Mouse (Mus musculus) liver, embryonic 14.5 days (tissue): ENCODE measurements at regions not wholly inside any gene's neighbourhood (a gene's known extent, or its start where the extent isn't known, plus 50 kb on each side); places are given as distances from the start of the nearest gene placed in this dataset.
A peak's percentile ranks its signal among the peaks of the same experiment; 100 is the strongest.

ENCODE experiments used
- ATAC-seq: fragments of 200-750 bp; cut with Nextera tagmentation; 2 replicates; pipeline ENCODE4 v1.8.0; 2017; ENCODE audit warnings: moderate number of reproducible peaks, mild to moderate bottlenecking, moderate library complexity; ENCODE audit not compliant: insufficient read depth
- DNase-seq, 3 experiments: peaks; one replicate each; pipeline ENCODE4 v3.0.0-alpha.2; 2012 to 2013; ENCODE audit warnings: low read depth in 3 of 3, low spot score in 3 of 3
- H3K27ac ChIP-seq: fragments of 300-500 bp; sonication (generic); 2 replicates; pipeline ENCODE4 v1.5.1; 2014; ENCODE audit warnings: moderate library complexity, mild to moderate bottlenecking, control low read depth, inconsistent platforms
- H3K27me3 ChIP-seq: fragments of 300-500 bp; sonication (generic); 2 replicates; pipeline ENCODE4 v1.6.1; 2014; ENCODE audit warnings: mild to moderate bottlenecking, low read length, moderate library complexity; ENCODE audit not compliant: control insufficient read depth, insufficient read depth
- H3K36me3 ChIP-seq: fragments of 300-500 bp; sonication (generic); replicated peaks from 2 replicates; pipeline ENCODE4 v1.6.1; 2014; ENCODE audit warnings: low read depth; ENCODE audit not compliant: control insufficient read depth, insufficient read depth
- H3K4me1 ChIP-seq, 2 experiments: fragments of 200-500 bp in 1 of 2; fragments of 300-500 bp in 1 of 2; sonication (generic) in 1 of 2; replicated peaks; 2 replicates each; pipeline ENCODE4 v1.6.1; 2012 to 2014; ENCODE audit warnings: antibody characterized with exemption in 1 of 2, inconsistent platforms in 1 of 2, low read length in 1 of 2; ENCODE audit not compliant: control insufficient read depth in 2 of 2, insufficient read depth in 2 of 2
- H3K4me2 ChIP-seq: fragments of 300-500 bp; sonication (generic); 2 replicates; pipeline ENCODE4 v1.6.1; 2014; ENCODE audit warnings: low read depth, mild to moderate bottlenecking, control low read depth, moderate library complexity
- H3K4me3 ChIP-seq, 2 experiments: fragments of 200-500 bp in 1 of 2; fragments of 300-500 bp in 1 of 2; sonication (generic) in 1 of 2; 2 replicates each; pipeline ENCODE4 v1.5.1; 2012 to 2014; ENCODE audit warnings: low read depth in 2 of 2, low read length in 2 of 2, mild to moderate bottlenecking in 2 of 2, control low read depth in 1 of 2, inconsistent platforms in 1 of 2, moderate library complexity in 1 of 2; ENCODE audit not compliant: insufficient read depth in 1 of 2
- H3K9ac ChIP-seq: fragments of 300-500 bp; sonication (generic); replicated peaks from 2 replicates; pipeline ENCODE4 v1.6.1; 2014; ENCODE audit warnings: mild to moderate bottlenecking, control low read depth, moderate library complexity
- H3K9me3 ChIP-seq: fragments of 300-500 bp; sonication (generic); 2 replicates; pipeline ENCODE4 v1.6.1; 2016; ENCODE audit warnings: low read length, mixed read lengths; ENCODE audit not compliant: control insufficient read depth
- CTCF ChIP-seq: IDR thresholded peaks from 2 replicates; pipeline ENCODE4 v1.5.1; 2016; ENCODE audit warnings: antibody characterized with exemption, low read depth, control low read depth
- EP300 ChIP-seq: IDR thresholded peaks from 2 replicates; pipeline ENCODE4 v1.6.1; 2016; ENCODE audit warnings: antibody characterized with exemption, low read depth
- WGBS: fragments of 180-500 bp; shearing (Covaris S2); extraction: QIAGEN DNeasy Blood & Tissue Kit; methylation state at CpG from one replicate; pipeline ENCODE4 v1.1.7; 2014; ENCODE audit not compliant: insufficient replicate concordance; 5-methylcytosine and 5-hydroxymethylcytosine counted together

DNA sequence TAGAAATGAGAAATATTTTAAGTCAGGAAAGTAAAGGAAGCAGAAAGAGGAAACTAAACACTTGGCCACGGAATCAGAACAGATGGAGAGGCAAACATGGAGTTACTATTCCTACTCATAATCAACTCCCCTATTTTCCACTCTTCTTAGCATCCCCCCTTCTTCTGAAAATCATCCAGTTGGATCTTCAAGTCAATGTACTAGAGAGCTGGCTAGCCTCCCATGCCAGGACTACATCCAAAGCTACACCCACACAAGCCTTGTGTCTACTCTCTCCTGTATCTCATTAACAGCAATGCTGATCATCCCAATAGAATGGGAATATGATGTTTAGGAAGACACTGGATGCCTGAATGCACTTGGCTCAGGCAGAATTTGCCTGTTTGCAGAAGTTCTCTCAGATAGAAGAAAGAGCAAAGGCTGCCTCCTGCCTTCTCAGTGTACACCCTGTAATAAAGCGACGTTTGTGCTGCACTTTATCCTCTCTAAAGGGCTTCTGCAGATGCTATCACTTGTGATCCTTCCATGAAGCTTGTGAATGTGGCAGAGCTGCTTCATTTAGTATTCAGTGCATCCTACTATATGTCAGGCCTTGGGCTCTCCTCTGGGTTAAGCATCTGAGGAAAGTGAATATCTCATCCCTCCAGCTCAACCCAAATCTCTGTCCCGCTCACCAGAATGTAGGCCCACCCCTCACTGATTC, 82.5 kb upstream of the Cldn34b3 start:
- Histone ChIP-seq H3K4me1 (no peaks in the 10 kb centered on the region), H3K27me3 (no peaks in the 10 kb centered on the region), H3K27ac (no peak overlapping the region), H3K9ac (no peak overlapping the region), H3K9me3 (no peaks in the 10 kb centered on the region), H3K36me3 (no peaks in the 10 kb centered on the region), H3K4me2 (no peak overlapping the region), H3K4me3 (no peak overlapping the region)
- TF ChIP-seq CTCF (no peak), EP300 (no peak)
- 46% methylated on average over 4 of the region's 4 CpGs for WGBS
- DNase-seq (no peak), ATAC-seq (no peak)

GRCm38 (mm10) chrX:76200607-76201006, 63.5 kb upstream of the Cldn34b3 start:
- no peak overlapping the region for H3K4me3 ChIP-seq
- H3K27ac ChIP-seq: no peak overlapping the region
- H3K9me3 ChIP-seq: no peaks in the 10 kb centered on the region
- ATAC-seq (peak; percentile 58; the same call in 1 of the 2 replicates), DNase-seq (peak in 1 of 3 experiments; percentile 4)
- 17% methylated on average over 1 of the region's 1 CpGs for WGBS
- TF ChIP-seq CTCF (no peak), EP300 (no peak)
- no peaks in the 10 kb centered on the region for H3K27me3 ChIP-seq
- no peak overlapping the region for H3K9ac ChIP-seq
- H3K4me1 ChIP-seq: peaks cover 0 to 5% of the 10 kb centered on the region in 2 experiments; a peak in 2 of 4 replicates
- H3K36me3 ChIP-seq: no peaks in the 10 kb centered on the region
- H3K4me2 ChIP-seq: no peak overlapping the region

- peak; percentile 46; the same call in 1 of the 2 replicates for TF ChIP-seq CTCF
- TF ChIP-seq EP300: no peak
- Histone ChIP-seq H3K4me2 (no peak overlapping the region), H3K9me3 (no peaks in the 10 kb centered on the region), H3K4me3 (no peak overlapping the region), H3K27ac (no peak overlapping the region), H3K36me3 (no peaks in the 10 kb centered on the region), H3K4me1 (peaks cover 0 to 5% of the 10 kb centered on the region in 2 experiments; a peak in 2 of 4 replicates), H3K9ac (no peak overlapping the region), H3K27me3 (no peaks in the 10 kb centered on the region)
- WGBS: 11% methylated on average over 4 of the region's 4 CpGs
- DNase-seq (peak; percentile 4 to 24 (median 11)), ATAC-seq (no peak)
These were observed 62.7 kb upstream of the Cldn34b3 start for GRCm38 (mm10) chrX:76201366-76201765.
